Mouse (Mus musculus) thymus, adult 2 months (tissue): ENCODE results near the gene Scgb1b27.
"Not testable (repeated sequence)": the region's sequence is repeated elsewhere in the genome, so short reads cannot be mapped to it uniquely, and the experiment has no call there.

Source experiments
- CTCF ChIP-seq: fragments of 200-500 bp; IDR thresholded peaks from 2 replicates; pipeline ENCODE4 v1.5.1; 2012; ENCODE audit warnings: mild to moderate bottlenecking, control low read depth, low read length, moderate library complexity, borderline replicate concordance; ENCODE audit not compliant: control insufficient read depth, poor library complexity, insufficient read depth; ENCODE audit errors: extremely low read depth
- POLR2A ChIP-seq: fragments of 200-500 bp; IDR thresholded peaks from 2 replicates; pipeline ENCODE4 v1.6.1; 2012; ENCODE audit warnings: mild to moderate bottlenecking, low read length, control low read depth, moderate library complexity; ENCODE audit not compliant: control insufficient read depth, poor library complexity, insufficient read depth; ENCODE audit errors: extremely low read depth

DNA sequence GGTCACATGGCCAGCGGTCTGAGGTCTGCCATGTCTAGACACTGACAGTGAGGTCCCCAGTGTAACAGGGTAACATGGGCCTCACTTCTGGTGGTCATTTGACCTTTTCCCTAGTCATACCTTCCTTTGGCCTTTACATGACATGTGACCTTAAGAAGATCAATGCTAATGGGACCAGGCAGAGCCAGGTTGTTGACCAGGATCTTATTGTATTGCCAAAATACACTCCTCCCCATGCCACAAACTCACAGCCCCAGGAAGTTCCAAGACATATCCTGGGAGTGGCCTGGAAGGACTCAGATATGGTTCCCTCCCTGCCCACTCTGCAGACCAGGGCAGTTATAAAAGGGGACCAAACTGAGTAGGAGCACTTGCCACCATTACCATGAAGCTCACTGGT, at the start of gene Scgb1b27:
- TF ChIP-seq CTCF, POLR2A: not testable (repeated sequence)
